Mouse (Mus musculus): ENCODE measurements around the gene Stra8. TPM values are rescaled to one million over a fixed set of nuclear protein-coding genes. Genes with fewer than 3 reads are reported as not detected.

Stra8 gene
- polyA plus RNA-seq, 1 experiment from 2014 or later, result not detected

GRCm38 (mm10) chr6:34965819-34966539 lies 46.0 kb downstream of the Stra8 start:
- no peaks in the 10 kb centered on the region for H3K36me3 ChIP-seq (replicated peaks; ENCODE audit: control insufficient read depth, insufficient read depth)
- ATAC-seq (ENCODE audit: low FRiP score) (no peak), DNase-seq (ENCODE audit: low spot score) (no peak)
- H3K27ac ChIP-seq, result no peak overlapping the region
- H3K4me1 ChIP-seq (replicated peaks; ENCODE audit: control insufficient read depth, insufficient read depth, low read length), result no peaks in the 10 kb centered on the region
- H3K27me3 ChIP-seq (ENCODE audit: control insufficient read depth, insufficient read depth, low read length), result no peaks in the 10 kb centered on the region
- no peak overlapping the region for H3K4me2 ChIP-seq (replicated peaks)
- no peaks in the 10 kb centered on the region for H3K9me3 ChIP-seq (ENCODE audit: control insufficient read depth, low read length)
- H3K4me3 ChIP-seq (replicated peaks; ENCODE audit: low read length), result no peak overlapping the region
- H3K9ac ChIP-seq, result no peak overlapping the region
- 92% methylated on average over 6 of the region's 6 CpGs for WGBS

- Histone ChIP-seq H3K4me2 (replicated peaks) (no peak overlapping the region), H3K9ac (no peak overlapping the region), H3K36me3 (replicated peaks; ENCODE audit: control insufficient read depth, insufficient read depth) (no peaks in the 10 kb centered on the region), H3K4me3 (replicated peaks; ENCODE audit: low read length) (no peak overlapping the region), H3K4me1 (replicated peaks; ENCODE audit: control insufficient read depth, insufficient read depth, low read length) (no peaks in the 10 kb centered on the region), H3K9me3 (ENCODE audit: control insufficient read depth, low read length) (no peaks in the 10 kb centered on the region), H3K27me3 (ENCODE audit: control insufficient read depth, insufficient read depth, low read length) (no peaks in the 10 kb centered on the region), H3K27ac (no peak overlapping the region)
- DNase-seq (ENCODE audit: low spot score) (no peak), ATAC-seq (ENCODE audit: low FRiP score) (no peak)
- WGBS, result 43% methylated on average over 3 of the region's 3 CpGs
Observed at GRCm38 (mm10) chr6:34971181-34971580, 51.2 kb downstream of the Stra8 start.

- H3K9ac ChIP-seq, result no peak overlapping the region
- no peaks in the 10 kb centered on the region for H3K4me1 ChIP-seq (replicated peaks; ENCODE audit: control insufficient read depth, insufficient read depth, low read length)
- no peak overlapping the region for H3K4me3 ChIP-seq (replicated peaks; ENCODE audit: low read length)
- no peaks in the 10 kb centered on the region for H3K9me3 ChIP-seq (ENCODE audit: control insufficient read depth, low read length)
- no peak overlapping the region for H3K27ac ChIP-seq
- H3K36me3 ChIP-seq (replicated peaks; ENCODE audit: control insufficient read depth, insufficient read depth), result no peaks in the 10 kb centered on the region
- H3K4me2 ChIP-seq (replicated peaks), result no peak overlapping the region
- DNase-seq (ENCODE audit: low spot score), result no peak
- 84% methylated on average over 3 of the region's 3 CpGs for WGBS
- no peaks in the 10 kb centered on the region for H3K27me3 ChIP-seq (ENCODE audit: control insufficient read depth, insufficient read depth, low read length)
- ATAC-seq (ENCODE audit: low FRiP score), result no peak
Observed at GRCm38 (mm10) chr6:34979291-34979690, 59.3 kb downstream of the Stra8 start.

GRCm38 (mm10) chr6:34980661-34981060 lies 60.7 kb downstream of the Stra8 start:
- H3K27me3 ChIP-seq (ENCODE audit: control insufficient read depth, insufficient read depth, low read length), result no peaks in the 10 kb centered on the region
- no peak overlapping the region for H3K9ac ChIP-seq
- DNase-seq (ENCODE audit: low spot score), result no peak
- H3K4me2 ChIP-seq (replicated peaks), result no peak overlapping the region
- H3K27ac ChIP-seq, result no peak overlapping the region
- ATAC-seq (ENCODE audit: low FRiP score), result no peak
- no peak overlapping the region for H3K4me3 ChIP-seq (replicated peaks; ENCODE audit: low read length)
- no peaks in the 10 kb centered on the region for H3K4me1 ChIP-seq (replicated peaks; ENCODE audit: control insufficient read depth, insufficient read depth, low read length)
- no peaks in the 10 kb centered on the region for H3K9me3 ChIP-seq (ENCODE audit: control insufficient read depth, low read length)
- 74% methylated on average over 9 of the region's 9 CpGs for WGBS
- H3K36me3 ChIP-seq (replicated peaks; ENCODE audit: control insufficient read depth, insufficient read depth), result no peaks in the 10 kb centered on the region

- no peak overlapping the region for H3K4me2 ChIP-seq (replicated peaks)
- no peak for ATAC-seq (ENCODE audit: low FRiP score)
- H3K27ac ChIP-seq, result no peak overlapping the region
- no peak overlapping the region for H3K4me3 ChIP-seq (replicated peaks; ENCODE audit: low read length)
- H3K36me3 ChIP-seq (replicated peaks; ENCODE audit: control insufficient read depth, insufficient read depth), result no peaks in the 10 kb centered on the region
- no peaks in the 10 kb centered on the region for H3K9me3 ChIP-seq (ENCODE audit: control insufficient read depth, low read length)
- peaks cover 8% of the 10 kb centered on the region for H3K4me1 ChIP-seq (replicated peaks; ENCODE audit: control insufficient read depth, insufficient read depth, low read length)
- DNase-seq (ENCODE audit: low spot score), result no peak
- H3K27me3 ChIP-seq (ENCODE audit: control insufficient read depth, insufficient read depth, low read length), result no peaks in the 10 kb centered on the region
- no peak overlapping the region for H3K9ac ChIP-seq
- 92% methylated on average over 12 of the region's 12 CpGs for WGBS
Observed at GRCm38 (mm10) chr6:34987085-34987645, 67.2 kb downstream of the Stra8 start.

GRCm38 (mm10) chr6:34988081-34988761 lies 68.3 kb downstream of the Stra8 start, which contains the start of gene Slc23a4:
Slc23a4 (minus strand) TSS chr6:34988404.
- Histone ChIP-seq H3K36me3 (replicated peaks; ENCODE audit: control insufficient read depth, insufficient read depth) (no peaks in the 10 kb centered on the region), H3K27me3 (ENCODE audit: control insufficient read depth, insufficient read depth, low read length) (no peaks in the 10 kb centered on the region), H3K4me3 (replicated peaks; ENCODE audit: low read length) (no peak within 1 kb of the TSS), H3K4me2 (replicated peaks) (peak within 1 kb of the TSS; percentile 41), H3K9ac (no peak within 1 kb of the TSS), H3K9me3 (ENCODE audit: control insufficient read depth, low read length) (no peaks in the 10 kb centered on the region), H3K4me1 (replicated peaks; ENCODE audit: control insufficient read depth, insufficient read depth, low read length) (peaks cover 8% of the 10 kb centered on the region), H3K27ac (no peak within 1 kb of the TSS)
- 0 out of 2 replicates have a peak, but pooled peaks have one; percentile 17 for ATAC-seq (ENCODE audit: low FRiP score)
- no peak for DNase-seq (ENCODE audit: low spot score)
- 5% methylated on average over 20 of the region's 20 CpGs for WGBS

Other genes with a start within 250 kb of the Stra8 start
- 11.6 and 12.7 TPM in 2 replicates for gene Agbl3, start 139.7 kb upstream of the Stra8 start, polyA plus RNA-seq (2014; fragmentation: Nextera tagmentation; extraction: Ambion mirVana)
- 0.78 and 1.4 TPM in 2 replicates for gene Tmem140, start 57.0 kb upstream of the Stra8 start, polyA plus RNA-seq (2014; fragmentation: Nextera tagmentation; extraction: Ambion mirVana)
- gene Cyren, start 42.1 kb upstream of the Stra8 start, polyA plus RNA-seq (2014; fragmentation: Nextera tagmentation; extraction: Ambion mirVana), result 7.4 and 8.3 TPM in 2 replicates
- gene Wdr91, start 9.3 kb upstream of the Stra8 start, polyA plus RNA-seq (2014; fragmentation: Nextera tagmentation; extraction: Ambion mirVana), result 15.0 and 15.5 TPM in 2 replicates
- gene Slc23a4, start 68.2 kb downstream of the Stra8 start, polyA plus RNA-seq (2014; fragmentation: Nextera tagmentation; extraction: Ambion mirVana), result 0.48 and 0.78 TPM in 2 replicates
- 34.3 and 40.2 TPM in 2 replicates for gene Cnot4, start 213.6 kb downstream of the Stra8 start, polyA plus RNA-seq (2014; fragmentation: Nextera tagmentation; extraction: Ambion mirVana)